Mouse (Mus musculus): ENCODE results near the gene Cdkn3. TPM values are rescaled to one million over a fixed set of nuclear protein-coding genes. Genes with fewer than 3 reads are reported as not detected.
A peak's percentile ranks its signal among the peaks of the same experiment; 100 is the strongest.

Gene Cdkn3
- polyA plus RNA-seq, 1 experiment from 2014 or later = 12.9 TPM

- H3K27me3 ChIP-seq (ENCODE audit: control insufficient read depth, insufficient read depth, low read length) = no peaks in the 10 kb centered on the region
- no peak overlapping the region for H3K9ac ChIP-seq
- 98% methylated on average over 9 of the region's 9 CpGs for WGBS
- DNase-seq (ENCODE audit: low spot score) (no peak), ATAC-seq (ENCODE audit: low FRiP score) (no peak)
- no peaks in the 10 kb centered on the region for H3K9me3 ChIP-seq (ENCODE audit: control insufficient read depth, low read length)
- H3K4me3 ChIP-seq (replicated peaks; ENCODE audit: low read length) = no peak overlapping the region
- no peak overlapping the region for H3K27ac ChIP-seq
- H3K4me1 ChIP-seq (replicated peaks; ENCODE audit: control insufficient read depth, insufficient read depth, low read length) = no peaks in the 10 kb centered on the region
- H3K36me3 ChIP-seq (replicated peaks; ENCODE audit: control insufficient read depth, insufficient read depth) = peaks cover 86% of the 10 kb centered on the region
- no peak overlapping the region for H3K4me2 ChIP-seq (replicated peaks)
Measured at GRCm38 (mm10) chr14:46778756-46779155, 18.4 kb downstream of the Cdkn3 start.

GRCm38 (mm10) chr14:46779217-46779616 is 18.9 kb downstream of the Cdkn3 start:
- Histone ChIP-seq H3K9ac (no peak overlapping the region), H3K4me1 (replicated peaks; ENCODE audit: control insufficient read depth, insufficient read depth, low read length) (no peaks in the 10 kb centered on the region), H3K4me2 (replicated peaks) (no peak overlapping the region), H3K27me3 (ENCODE audit: control insufficient read depth, insufficient read depth, low read length) (no peaks in the 10 kb centered on the region), H3K9me3 (ENCODE audit: control insufficient read depth, low read length) (no peaks in the 10 kb centered on the region), H3K4me3 (replicated peaks; ENCODE audit: low read length) (no peak overlapping the region), H3K36me3 (replicated peaks; ENCODE audit: control insufficient read depth, insufficient read depth) (peaks cover 86% of the 10 kb centered on the region), H3K27ac (no peak overlapping the region)
- ATAC-seq (ENCODE audit: low FRiP score) = no peak
- WGBS = 95% methylated on average over 7 of the region's 7 CpGs
- DNase-seq (ENCODE audit: low spot score) = no peak

- Histone ChIP-seq H3K36me3 (replicated peaks; ENCODE audit: control insufficient read depth, insufficient read depth) (peaks cover 69% of the 10 kb centered on the region), H3K27me3 (ENCODE audit: control insufficient read depth, insufficient read depth, low read length) (no peaks in the 10 kb centered on the region), H3K27ac (no peak overlapping the region), H3K4me1 (replicated peaks; ENCODE audit: control insufficient read depth, insufficient read depth, low read length) (no peaks in the 10 kb centered on the region; the same call in 1 of the 2 replicates), H3K4me2 (replicated peaks) (no peak overlapping the region), H3K9ac (no peak overlapping the region), H3K9me3 (ENCODE audit: control insufficient read depth, low read length) (no peaks in the 10 kb centered on the region), H3K4me3 (replicated peaks; ENCODE audit: low read length) (no peak overlapping the region)
- ATAC-seq (ENCODE audit: low FRiP score) (no peak), DNase-seq (ENCODE audit: low spot score) (no peak)
- 96% methylated on average over 7 of the region's 7 CpGs for WGBS
Measured at GRCm38 (mm10) chr14:46781086-46781485, 20.7 kb downstream of the Cdkn3 start.

GRCm38 (mm10) chr14:46782187-46782828 is 22.0 kb downstream of the Cdkn3 start:
- Histone ChIP-seq H3K4me2 (replicated peaks) (no peak overlapping the region), H3K4me3 (replicated peaks; ENCODE audit: low read length) (no peak overlapping the region), H3K4me1 (replicated peaks; ENCODE audit: control insufficient read depth, insufficient read depth, low read length) (peaks cover 8% of the 10 kb centered on the region), H3K9ac (no peak overlapping the region), H3K9me3 (ENCODE audit: control insufficient read depth, low read length) (no peaks in the 10 kb centered on the region), H3K27me3 (ENCODE audit: control insufficient read depth, insufficient read depth, low read length) (no peaks in the 10 kb centered on the region), H3K36me3 (replicated peaks; ENCODE audit: control insufficient read depth, insufficient read depth) (peaks cover 57% of the 10 kb centered on the region), H3K27ac (no peak overlapping the region)
- 83% methylated on average over 8 of the region's 8 CpGs for WGBS
- ATAC-seq (ENCODE audit: low FRiP score) (no peak), DNase-seq (ENCODE audit: low spot score) (no peak)

- H3K4me1 ChIP-seq (replicated peaks; ENCODE audit: control insufficient read depth, insufficient read depth, low read length) = peaks cover 9% of the 10 kb centered on the region
- ATAC-seq (ENCODE audit: low FRiP score) (no peak), DNase-seq (ENCODE audit: low spot score) (no peak)
- H3K27ac ChIP-seq = no peak overlapping the region
- H3K4me3 ChIP-seq (replicated peaks; ENCODE audit: low read length) = no peak overlapping the region
- no peak overlapping the region for H3K9ac ChIP-seq
- H3K4me2 ChIP-seq (replicated peaks) = no peak overlapping the region
- H3K27me3 ChIP-seq (ENCODE audit: control insufficient read depth, insufficient read depth, low read length) = no peaks in the 10 kb centered on the region
- peaks cover 46% of the 10 kb centered on the region for H3K36me3 ChIP-seq (replicated peaks; ENCODE audit: control insufficient read depth, insufficient read depth)
- WGBS = 92% methylated on average over 10 of the region's 10 CpGs
- no peaks in the 10 kb centered on the region for H3K9me3 ChIP-seq (ENCODE audit: control insufficient read depth, low read length)
Measured at GRCm38 (mm10) chr14:46783327-46783926, 23.1 kb downstream of the Cdkn3 start.

- Histone ChIP-seq H3K27ac (no peak overlapping the region), H3K4me2 (replicated peaks) (no peak overlapping the region), H3K27me3 (ENCODE audit: control insufficient read depth, insufficient read depth, low read length) (no peaks in the 10 kb centered on the region), H3K9me3 (ENCODE audit: control insufficient read depth, low read length) (no peaks in the 10 kb centered on the region), H3K4me1 (replicated peaks; ENCODE audit: control insufficient read depth, insufficient read depth, low read length) (peaks cover 9% of the 10 kb centered on the region), H3K36me3 (replicated peaks; ENCODE audit: control insufficient read depth, insufficient read depth) (peaks cover 28% of the 10 kb centered on the region), H3K4me3 (replicated peaks; ENCODE audit: low read length) (no peak overlapping the region), H3K9ac (no peak overlapping the region)
- no peak for ATAC-seq (ENCODE audit: low FRiP score)
- DNase-seq (ENCODE audit: low spot score) = no peak
- WGBS = 74% methylated on average over 5 of the region's 5 CpGs
Measured at GRCm38 (mm10) chr14:46785247-46785646, 24.9 kb downstream of the Cdkn3 start.

- ATAC-seq (ENCODE audit: low FRiP score) = no peak
- H3K4me1 ChIP-seq (replicated peaks; ENCODE audit: control insufficient read depth, insufficient read depth, low read length) = peaks cover 9% of the 10 kb centered on the region
- WGBS = under 1% methylated on average over 11 of the region's 11 CpGs
Measured at GRCm38 (mm10) chr14:46787454-46787786, 27.1 kb downstream of the Cdkn3 start.

GRCm38 (mm10) chr14:46787787-46788504 is 27.6 kb downstream of the Cdkn3 start, which contains the start of gene Cnih1:
Gene Cnih1 (minus strand): TSS chr14:46788411.
- Histone ChIP-seq H3K4me3 (replicated peaks; ENCODE audit: low read length) (peak within 1 kb of the TSS; percentile 87), H3K36me3 (replicated peaks; ENCODE audit: control insufficient read depth, insufficient read depth) (peaks cover 12% of the 10 kb centered on the region), H3K27ac (peak within 1 kb of the TSS; percentile 99), H3K4me2 (replicated peaks) (peak within 1 kb of the TSS; percentile 91), H3K4me1 (replicated peaks; ENCODE audit: control insufficient read depth, insufficient read depth, low read length) (peaks cover 9% of the 10 kb centered on the region), H3K9ac (peak within 1 kb of the TSS; percentile 92), H3K27me3 (ENCODE audit: control insufficient read depth, insufficient read depth, low read length) (no peaks in the 10 kb centered on the region), H3K9me3 (ENCODE audit: control insufficient read depth, low read length) (no peaks in the 10 kb centered on the region)
- under 1% methylated on average over 75 of the region's 86 CpGs for WGBS
- DNase-seq (ENCODE audit: low spot score) (peak; percentile 92), ATAC-seq (ENCODE audit: low FRiP score) (peak; percentile 97)

More at GRCm38 (mm10) chr14:46787454-46787786, 27.1 kb downstream of the Cdkn3 start:
- Histone ChIP-seq H3K9ac (peak overlapping the region; percentile 92), H3K36me3 (replicated peaks; ENCODE audit: control insufficient read depth, insufficient read depth) (peaks cover 17% of the 10 kb centered on the region), H3K27me3 (ENCODE audit: control insufficient read depth, insufficient read depth, low read length) (no peaks in the 10 kb centered on the region), H3K27ac (peak overlapping the region; percentile 99), H3K4me3 (replicated peaks; ENCODE audit: low read length) (peak overlapping the region; percentile 87), H3K9me3 (ENCODE audit: control insufficient read depth, low read length) (no peaks in the 10 kb centered on the region), H3K4me2 (replicated peaks) (peak overlapping the region; percentile 91)
- DNase-seq (ENCODE audit: low spot score) = no peak

- H3K36me3 ChIP-seq (replicated peaks; ENCODE audit: control insufficient read depth, insufficient read depth) = peaks cover 7% of the 10 kb centered on the region
- H3K27ac ChIP-seq = peak overlapping the region; percentile 99
- peaks cover 9% of the 10 kb centered on the region for H3K4me1 ChIP-seq (replicated peaks; ENCODE audit: control insufficient read depth, insufficient read depth, low read length)
- peak overlapping the region; percentile 91 for H3K4me2 ChIP-seq (replicated peaks)
- H3K9me3 ChIP-seq (ENCODE audit: control insufficient read depth, low read length) = no peaks in the 10 kb centered on the region
- peak overlapping the region; percentile 92; the same call in 1 of the 2 replicates for H3K9ac ChIP-seq
- ATAC-seq (ENCODE audit: low FRiP score) (0 out of 2 replicates have a peak, but pooled peaks have one; percentile 4), DNase-seq (ENCODE audit: low spot score) (no peak)
- H3K4me3 ChIP-seq (replicated peaks; ENCODE audit: low read length) = peak overlapping the region; percentile 87
- 32% methylated on average over 8 of the region's 8 CpGs for WGBS
- no peaks in the 10 kb centered on the region for H3K27me3 ChIP-seq (ENCODE audit: control insufficient read depth, insufficient read depth, low read length)
Measured at GRCm38 (mm10) chr14:46788505-46788901, 28.2 kb downstream of the Cdkn3 start.

All from hindbrain, embryonic 14.5 days (tissue).